Mouse (Mus musculus) lung, postnatal 0 days (tissue): ENCODE measurements around the gene Erc2.

Experiments used
- CTCF ChIP-seq: IDR thresholded peaks from 2 replicates; pipeline ENCODE4 v1.5.1; 2016; ENCODE audit warnings: antibody characterized with exemption, mild to moderate bottlenecking
- EP300 ChIP-seq: IDR thresholded peaks from 2 replicates; pipeline ENCODE4 v1.6.1; 2016; ENCODE audit warnings: antibody characterized with exemption, mild to moderate bottlenecking, control low read depth

DNA sequence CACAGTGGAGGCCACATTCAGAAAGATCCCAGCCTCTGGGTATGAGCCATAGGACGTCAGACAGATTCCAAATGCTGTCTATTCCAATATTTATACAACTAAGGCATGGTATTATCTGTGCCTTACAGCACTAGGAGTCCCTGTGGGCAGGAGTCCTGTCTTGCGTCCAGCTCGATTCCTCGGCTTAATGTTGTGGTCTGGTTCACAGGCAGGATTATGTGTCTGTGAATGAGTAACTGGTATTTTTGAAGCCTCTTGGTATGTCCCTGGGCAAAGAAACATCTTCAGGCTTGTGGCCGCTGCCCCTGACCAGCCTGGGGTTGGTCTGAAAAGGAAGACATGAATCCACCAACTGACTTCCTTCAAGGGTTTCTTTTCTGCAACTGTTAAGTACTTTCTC is 153.1 kb downstream of the Erc2 start:
- no peak for TF ChIP-seq CTCF
- no peak for TF ChIP-seq EP300
